Mouse (Mus musculus): ENCODE data around the gene Klk1b21.
"Not testable (repeated sequence)": the region's sequence is repeated elsewhere in the genome, so short reads cannot be mapped to it uniquely, and the experiment has no call there.

Gene Klk1b21

GRCm38 (mm10) chr7:44102028-44102427, at the start of gene Klk1b21:
Gene Klk1b21 (plus strand): TSS chr7:44102328.
- not testable (repeated sequence) for DNase-seq (ENCODE audit: low spot score)

- DNase-seq (ENCODE audit: low spot score), result no peak
Observed at GRCm38 (mm10) chr7:44072117-44072516, 30.0 kb upstream of the Klk1b21 start.

- DNase-seq (ENCODE audit: low spot score), result no peak
Observed at GRCm38 (mm10) chr7:44077703-44078102, 24.4 kb upstream of the Klk1b21 start.

- no peak for DNase-seq (ENCODE audit: low spot score)
Observed at GRCm38 (mm10) chr7:44096111-44096510, 6.0 kb upstream of the Klk1b21 start.

- DNase-seq (ENCODE audit: low spot score), result no peak
Observed at GRCm38 (mm10) chr7:44112373-44112772, 10.2 kb downstream of the Klk1b21 start, which contains the start of gene Klk1b22. Gene Klk1b22 (plus strand): TSS chr7:44112673.

GRCm38 (mm10) chr7:44123445-44123844, 21.3 kb downstream of the Klk1b21 start:
- no peak for DNase-seq (ENCODE audit: low spot score)

- no peak for DNase-seq (ENCODE audit: low spot score)
Observed at GRCm38 (mm10) chr7:44136467-44136866, 34.3 kb downstream of the Klk1b21 start, which contains the start of gene Klk1b16. Gene Klk1b16 (plus strand): TSS chr7:44136767.

Data from ovary, postnatal 14 days (tissue).